Mouse (Mus musculus): ENCODE results near the gene Tiam2.
"Not testable (repeated sequence)": the region's sequence is repeated elsewhere in the genome, so short reads cannot be mapped to it uniquely, and the experiment has no call there.

The Tiam2 gene

DNA sequence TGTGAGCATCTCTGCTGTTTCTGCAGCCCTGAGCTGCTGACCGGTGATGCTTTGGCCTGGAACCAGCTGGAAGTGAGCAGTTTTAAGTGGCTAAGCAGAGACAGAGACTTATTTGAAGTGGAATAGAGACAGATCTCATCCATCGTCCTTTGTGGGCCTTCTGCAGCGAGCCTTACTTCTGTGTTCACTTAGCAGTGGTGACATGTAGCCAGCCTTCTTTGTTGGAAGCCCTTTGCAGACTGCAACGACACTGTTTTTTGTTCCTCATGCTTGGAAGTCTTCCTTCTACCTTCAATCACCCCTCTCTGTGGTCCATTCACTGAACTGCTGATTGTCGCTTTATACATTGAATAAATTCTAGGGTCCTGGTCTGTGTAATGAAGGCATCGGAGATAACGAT is 18.5 kb downstream of the Tiam2 start:
- no peak for DNase-seq (ENCODE audit: low spot score in 2 of 2)

DNA sequence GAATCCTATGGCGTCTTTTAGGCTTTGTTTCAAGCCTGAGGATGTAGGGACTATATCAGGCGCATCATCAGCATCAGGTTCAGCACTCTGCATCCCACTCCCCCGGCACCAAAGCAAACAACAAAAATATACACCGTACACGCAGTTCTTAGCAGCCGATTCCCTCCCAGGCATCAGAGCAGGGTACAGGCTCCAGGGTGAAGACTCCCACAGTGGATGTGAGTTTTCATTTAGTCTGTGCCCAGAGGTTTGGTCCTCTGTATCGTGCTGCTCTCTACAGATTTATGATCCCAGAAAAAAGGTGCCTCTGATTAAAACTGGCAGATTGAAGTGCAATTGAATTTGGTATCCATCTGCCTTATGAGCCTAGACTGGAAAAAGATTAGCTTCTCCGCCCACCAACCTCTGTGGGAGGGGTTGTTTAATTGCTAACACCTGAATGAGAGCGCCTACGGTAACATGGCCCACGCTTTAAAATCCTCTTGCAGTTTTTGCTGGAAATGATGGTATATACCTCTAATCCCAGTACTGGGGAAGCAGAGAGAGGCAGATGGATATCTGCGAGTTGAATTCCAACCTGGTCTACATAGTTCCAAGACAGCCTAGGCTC is 19.0 kb downstream of the Tiam2 start:
- no peak for DNase-seq (ENCODE audit: low spot score in 2 of 2)

DNA sequence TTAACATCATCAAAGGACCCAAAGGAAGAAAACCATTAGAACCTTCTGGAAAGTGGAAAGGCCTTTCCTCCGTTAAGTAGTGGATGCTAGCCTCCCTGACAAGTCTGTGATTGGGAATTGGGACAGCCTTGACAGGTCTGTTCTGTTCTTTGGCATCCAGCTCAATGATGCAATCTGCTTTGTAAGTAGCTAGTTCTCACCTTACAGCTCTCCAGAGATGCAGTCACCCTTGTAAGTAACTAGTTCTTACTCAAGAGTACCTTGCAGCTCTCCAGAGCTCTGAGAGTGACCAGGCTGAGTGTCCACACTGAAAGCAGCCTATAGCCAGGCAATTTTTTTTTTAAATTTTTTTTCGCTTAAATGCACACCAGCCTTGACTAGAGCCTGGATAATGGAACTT is 21.4 kb downstream of the Tiam2 start:
- DNase-seq (ENCODE audit: low spot score in 2 of 2) = no peak

DNA sequence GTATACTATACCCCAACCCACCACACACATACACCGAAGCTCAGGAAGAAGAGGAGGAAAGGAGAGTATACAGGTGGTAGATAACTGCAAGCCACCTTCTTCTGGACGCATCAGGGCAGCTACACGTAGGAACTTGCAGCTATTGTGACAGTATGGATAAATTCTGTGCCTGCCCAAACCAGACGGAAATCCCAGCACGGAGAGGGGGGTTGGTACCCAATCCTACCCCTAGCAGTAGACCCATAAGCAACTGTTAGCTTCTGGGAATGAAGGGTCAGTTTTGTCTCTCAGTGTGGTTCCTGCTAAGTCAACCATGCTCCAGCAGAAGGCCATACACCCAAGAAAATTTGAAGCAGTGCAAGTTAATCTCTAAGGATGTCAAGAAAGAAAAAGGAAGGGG is 23.0 kb downstream of the Tiam2 start:
- no peak for DNase-seq (ENCODE audit: low spot score in 2 of 2)

DNA sequence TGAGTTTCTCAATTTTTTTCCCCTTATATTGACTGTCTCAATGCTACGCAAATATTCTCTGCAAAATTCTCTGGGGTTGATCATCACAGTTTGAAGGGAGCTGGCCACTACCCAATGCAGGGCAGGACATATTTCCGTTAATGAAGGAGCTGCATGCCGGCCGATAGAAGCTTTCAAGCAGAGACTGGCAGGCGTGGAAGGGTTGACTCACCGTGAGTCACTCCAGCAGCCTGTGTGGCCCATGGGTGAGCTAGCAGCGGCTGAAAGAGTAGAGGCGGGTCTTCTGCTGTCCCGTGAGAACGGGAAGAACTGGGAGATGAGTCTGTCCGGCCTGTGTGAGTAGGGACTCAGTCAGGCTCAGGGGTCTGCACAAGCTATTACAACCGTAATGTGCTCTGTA is 23.6 kb downstream of the Tiam2 start:
- DNase-seq (ENCODE audit: low spot score in 2 of 2) = no peak

DNA sequence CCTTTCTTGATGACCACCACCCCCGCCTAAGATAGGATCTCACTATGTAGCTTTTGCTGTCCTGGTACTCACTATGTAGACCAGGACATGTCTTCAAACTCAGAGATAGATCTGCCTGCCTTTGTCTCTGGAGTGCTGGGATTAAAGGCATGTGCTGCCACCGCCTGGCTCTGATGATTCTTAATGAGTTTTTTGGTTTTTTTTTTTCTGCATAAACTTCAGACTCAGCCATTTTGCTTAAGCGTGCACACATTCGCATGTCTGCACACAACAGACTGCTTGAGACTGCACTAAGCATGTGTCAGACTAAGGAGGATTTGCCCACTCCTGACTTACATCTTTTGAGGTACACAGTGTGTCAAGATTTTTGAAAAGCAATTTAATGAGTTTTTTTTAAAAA is 24.0 kb downstream of the Tiam2 start:
- DNase-seq (ENCODE audit: low spot score in 2 of 2) = no peak

DNA sequence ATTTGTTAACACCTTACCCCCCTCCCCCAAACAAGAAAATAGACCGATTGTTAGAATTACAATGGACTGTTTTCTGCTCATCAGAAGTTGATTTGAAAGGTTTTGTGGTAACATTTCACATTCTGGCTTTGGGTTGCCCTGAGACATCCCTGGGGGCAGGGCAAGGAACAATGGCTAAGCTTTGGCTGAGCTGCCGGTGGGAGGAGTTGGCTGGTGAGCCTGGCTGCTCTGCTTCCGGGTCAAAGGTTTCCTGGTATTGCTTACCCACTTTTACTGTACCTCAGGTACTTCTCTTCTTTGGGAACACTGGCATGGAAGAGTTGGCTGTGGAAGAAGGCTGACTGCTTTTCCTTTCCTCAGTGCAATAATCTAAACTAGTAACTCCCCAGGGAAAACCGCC is 25.3 kb downstream of the Tiam2 start:
- DNase-seq (ENCODE audit: low spot score in 2 of 2) = no peak

DNA sequence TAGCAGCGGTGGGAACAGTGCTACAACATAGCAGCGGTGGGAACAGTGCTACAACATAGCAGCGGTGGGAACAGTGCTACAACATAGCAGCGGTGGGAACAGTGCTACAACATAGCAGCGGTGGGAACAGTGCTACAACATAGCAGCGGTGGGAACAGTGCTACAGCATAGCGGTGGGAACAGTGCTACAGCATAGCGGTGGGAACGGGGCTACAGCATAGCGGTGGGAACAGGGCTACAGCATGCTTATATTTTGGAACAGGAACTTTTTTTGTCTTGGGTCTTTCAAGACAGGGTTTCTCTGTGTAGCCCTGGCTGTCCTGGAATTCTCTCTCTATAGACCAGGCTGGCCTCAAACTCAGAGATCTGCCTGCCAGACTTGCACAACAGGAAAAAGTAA is 26.8 kb downstream of the Tiam2 start:
- DNase-seq (ENCODE audit: low spot score in 2 of 2) = not testable (repeated sequence)

DNA sequence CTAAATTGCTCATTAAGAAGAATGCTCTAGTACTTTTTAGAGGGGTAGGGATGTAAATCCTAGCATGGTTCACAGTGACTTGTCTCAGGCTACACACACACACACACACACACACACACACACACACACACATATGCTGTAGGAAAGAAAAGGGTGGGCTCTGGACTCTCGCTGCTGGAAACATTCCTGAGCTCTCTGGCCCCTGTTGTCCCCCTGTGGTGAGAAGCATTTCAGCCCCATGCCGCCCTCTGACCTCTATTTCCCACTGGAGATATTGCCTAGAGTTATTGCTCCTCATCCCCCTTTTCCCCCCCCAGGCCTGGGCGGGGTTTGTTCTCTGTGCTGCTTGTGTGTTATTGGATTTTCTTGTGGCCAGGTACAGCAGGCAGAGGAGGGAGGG is 28.5 kb downstream of the Tiam2 start:
- no peak for DNase-seq (ENCODE audit: low spot score in 2 of 2)

DNA sequence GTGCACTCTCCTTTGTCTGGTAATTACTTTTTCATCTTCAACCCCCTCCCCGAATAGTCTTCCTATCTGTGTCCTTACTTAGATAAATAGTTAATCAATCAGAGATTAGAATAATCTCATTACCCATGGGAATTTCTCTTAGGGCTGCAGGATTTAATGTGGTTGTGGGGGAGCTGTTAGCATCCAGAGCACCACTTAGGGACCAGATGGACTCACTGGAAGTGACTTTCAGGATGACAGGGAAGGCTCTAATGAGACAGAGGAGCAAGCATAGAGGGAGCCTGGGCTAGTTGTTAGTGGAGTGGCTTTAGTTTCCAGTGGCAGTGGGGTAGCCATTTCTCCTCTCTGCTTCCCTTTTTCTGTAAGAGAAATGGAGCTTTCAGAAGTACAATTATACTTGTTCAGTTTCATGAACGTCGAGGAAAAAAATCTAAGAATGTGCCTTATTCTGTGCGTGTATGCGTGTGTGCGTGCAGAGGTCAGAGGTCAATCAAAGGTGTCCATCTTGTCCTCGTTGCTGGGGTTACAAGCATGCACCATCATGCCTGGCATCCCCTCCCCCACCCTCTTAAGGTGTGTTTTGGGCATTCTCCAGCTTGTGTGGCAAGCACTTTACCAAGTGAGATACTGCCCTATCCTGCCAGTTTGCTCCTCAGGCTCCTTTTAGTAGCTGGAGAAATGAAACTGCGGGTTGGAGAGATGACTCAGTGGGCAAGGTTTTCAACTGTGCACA is 30.4 kb downstream of the Tiam2 start:
- DNase-seq (ENCODE audit: low spot score in 2 of 2) = no peak

DNA sequence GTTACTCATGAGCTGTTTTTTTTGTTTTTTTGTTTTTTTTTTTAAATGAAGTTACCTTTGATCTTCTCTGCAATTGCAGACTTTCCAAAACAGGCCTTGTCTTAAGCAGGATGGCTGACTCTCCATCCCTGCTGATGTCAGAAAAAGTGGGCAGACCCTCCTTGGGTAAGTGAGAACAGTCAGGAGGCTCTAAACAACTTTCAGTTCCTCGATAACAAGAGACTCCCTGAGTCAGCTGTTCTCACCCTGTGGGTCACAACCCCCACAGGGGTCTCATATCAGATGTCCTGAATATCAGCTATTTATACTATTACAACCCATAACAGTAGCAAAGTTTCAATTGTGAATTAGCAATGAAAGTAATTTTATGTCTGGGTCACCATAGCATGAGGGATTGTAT is 33.9 kb downstream of the Tiam2 start:
- DNase-seq (ENCODE audit: low spot score in 2 of 2) = no peak

DNA sequence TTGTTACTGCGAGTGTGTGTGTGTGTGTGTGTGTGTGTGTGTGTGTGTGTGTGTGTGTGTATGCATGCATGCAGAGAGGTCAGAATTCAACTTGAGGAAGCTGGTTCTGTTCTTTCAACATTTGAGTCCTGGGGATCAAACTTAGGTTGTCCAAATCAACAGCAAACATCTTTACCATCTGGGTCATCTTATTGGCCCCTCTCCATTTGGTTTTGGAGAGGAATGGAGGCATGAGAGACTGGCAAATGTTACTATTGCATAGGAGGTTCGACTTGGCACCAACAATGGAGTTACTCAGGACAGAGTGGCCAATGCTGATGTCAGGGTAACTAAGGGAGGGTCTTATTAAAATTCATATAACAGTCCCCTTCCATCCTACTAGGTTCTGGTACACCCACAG is 35.4 kb downstream of the Tiam2 start:
- no peak for DNase-seq (ENCODE audit: low spot score in 2 of 2)

DNA sequence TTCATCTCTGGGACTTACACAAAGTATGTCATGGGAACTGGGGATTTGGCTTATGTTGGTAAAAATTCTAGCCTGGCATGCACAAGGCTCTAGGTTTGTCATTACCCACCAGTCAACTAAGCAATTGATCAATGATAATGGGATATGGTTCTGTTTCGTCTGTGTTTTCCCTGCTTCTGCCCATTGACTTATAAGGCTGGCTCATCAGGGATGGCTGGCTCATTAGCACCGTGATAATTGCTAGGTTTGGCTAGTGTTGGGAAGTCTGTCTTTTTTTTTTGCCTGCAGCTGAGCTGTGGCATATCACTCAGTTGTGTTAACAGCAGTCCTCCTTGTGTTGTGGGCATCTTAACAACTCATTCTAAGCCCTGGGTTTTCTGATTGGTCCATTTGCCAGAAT is 36.8 kb downstream of the Tiam2 start:
- no peak for DNase-seq (ENCODE audit: low spot score in 2 of 2)

DNA sequence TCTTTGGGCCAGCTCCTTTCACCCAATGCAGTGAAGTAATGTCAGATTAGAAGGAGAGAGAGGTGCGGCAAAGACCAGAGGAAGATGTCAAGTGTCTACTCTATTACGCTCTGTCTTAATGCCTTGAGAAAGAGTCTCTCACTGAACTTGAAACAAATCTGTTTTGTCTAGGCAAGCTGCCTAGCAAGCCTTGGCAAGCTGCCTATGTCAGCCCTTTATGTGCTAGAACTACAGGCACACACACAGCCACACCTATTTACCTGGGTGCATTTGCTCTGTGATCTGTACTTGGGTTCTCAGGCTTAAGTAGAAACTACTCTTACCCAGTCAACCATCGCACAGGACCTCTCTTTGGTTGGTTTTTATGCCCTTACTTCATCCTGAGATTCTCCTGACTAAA is 40.4 kb downstream of the Tiam2 start:
- no peak for DNase-seq (ENCODE audit: low spot score in 2 of 2)

DNA sequence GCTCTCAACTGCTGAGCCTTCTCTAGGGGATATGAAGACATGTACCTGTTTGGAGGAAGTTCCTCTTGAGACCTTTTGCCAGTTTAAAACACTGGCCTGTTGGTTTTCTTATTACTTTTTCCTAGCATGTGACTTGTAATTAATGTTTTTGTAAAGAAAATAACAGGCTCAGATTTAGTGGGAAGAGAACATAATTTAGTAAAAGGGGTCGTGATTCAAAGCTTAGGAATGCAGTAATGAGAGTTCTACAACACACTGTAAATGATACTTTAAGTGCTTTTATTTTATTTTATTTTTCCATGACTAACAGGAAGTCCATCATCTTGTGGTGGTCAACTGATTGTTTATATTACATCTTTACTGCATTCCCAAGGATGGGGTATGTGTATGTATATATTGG is 42.0 kb downstream of the Tiam2 start:
- DNase-seq (ENCODE audit: low spot score in 2 of 2) = no peak

DNA sequence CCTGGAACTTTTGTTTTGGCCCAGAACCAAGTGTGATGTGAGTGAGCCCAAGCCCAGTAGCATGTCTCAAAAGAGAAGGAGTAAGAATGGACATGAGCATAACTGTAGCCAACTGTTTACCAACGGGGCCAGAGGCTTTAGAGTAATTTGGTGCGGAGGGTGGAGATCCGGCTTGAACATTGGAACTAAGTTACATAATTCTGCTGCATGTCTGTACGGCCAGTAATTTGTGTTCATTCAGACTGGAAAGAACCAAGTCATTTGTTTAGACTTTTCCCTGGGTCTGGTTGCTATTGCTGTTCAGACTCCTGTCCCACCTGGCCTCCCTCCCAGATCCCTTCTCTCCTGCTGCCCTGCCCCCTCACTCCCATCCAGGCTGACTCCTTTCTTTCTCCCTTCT is 43.3 kb downstream of the Tiam2 start:
- no peak for DNase-seq (ENCODE audit: low spot score in 2 of 2)

DNA sequence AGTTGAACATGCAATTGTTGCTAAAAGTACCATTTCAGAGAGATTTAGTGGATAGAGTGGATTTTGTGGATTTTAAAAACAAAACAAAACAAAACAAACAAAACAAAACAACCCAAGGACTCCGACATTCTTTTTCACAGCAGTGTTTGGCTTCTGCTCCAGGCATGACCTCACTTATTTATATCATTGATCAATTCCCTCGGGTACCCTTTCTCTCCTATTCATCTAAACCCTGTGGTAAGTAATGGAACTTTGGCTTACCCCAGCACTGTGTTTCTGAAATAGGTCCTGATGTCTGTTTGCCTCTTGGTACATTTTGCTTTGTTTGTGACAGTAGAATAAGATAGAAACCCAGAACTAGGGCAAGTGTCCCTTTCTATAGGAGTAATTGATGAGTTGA is 52.2 kb downstream of the Tiam2 start:
- DNase-seq (ENCODE audit: low spot score in 2 of 2) = no peak

DNA sequence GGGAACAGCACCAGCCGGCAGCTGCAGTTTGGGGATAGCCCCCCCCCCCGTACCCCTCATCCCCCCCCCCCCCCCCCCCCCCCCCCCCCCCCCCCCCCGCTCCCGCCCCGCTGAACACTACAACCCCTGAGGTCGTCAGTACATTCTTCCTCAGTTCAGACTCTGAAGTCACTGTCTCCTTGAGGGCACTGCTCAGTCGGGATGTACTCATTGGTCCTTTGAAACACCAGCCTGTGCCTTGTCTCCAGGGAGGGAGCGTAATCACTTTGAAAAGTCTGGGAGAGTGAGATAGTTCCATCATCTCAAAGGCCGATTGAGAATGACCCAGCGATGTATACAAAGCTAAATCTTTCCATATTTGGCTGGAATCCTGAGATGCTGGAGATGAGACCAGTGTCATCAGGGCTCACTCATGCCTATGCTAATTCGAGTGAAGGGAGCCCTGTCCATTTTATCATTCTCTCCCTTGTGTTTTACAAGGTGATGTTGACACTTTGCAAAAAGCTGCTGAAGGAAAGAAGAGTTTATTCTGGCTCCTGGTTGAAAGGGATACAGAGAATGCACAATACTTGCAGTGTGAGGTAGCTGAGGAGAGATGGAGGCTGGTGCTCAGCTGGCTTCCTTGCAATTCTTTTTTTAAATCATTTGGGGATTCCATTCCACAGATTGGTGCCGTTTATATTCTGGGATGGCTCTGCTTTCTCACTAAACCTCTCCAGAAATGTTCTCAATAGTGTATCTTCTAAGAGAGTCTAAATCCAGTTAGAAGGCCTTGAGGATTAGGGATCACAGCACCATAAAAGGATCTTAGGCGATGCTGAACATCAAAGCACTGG is 53.6 kb downstream of the Tiam2 start:
- DNase-seq (ENCODE audit: low spot score in 2 of 2) = no peak

DNA sequence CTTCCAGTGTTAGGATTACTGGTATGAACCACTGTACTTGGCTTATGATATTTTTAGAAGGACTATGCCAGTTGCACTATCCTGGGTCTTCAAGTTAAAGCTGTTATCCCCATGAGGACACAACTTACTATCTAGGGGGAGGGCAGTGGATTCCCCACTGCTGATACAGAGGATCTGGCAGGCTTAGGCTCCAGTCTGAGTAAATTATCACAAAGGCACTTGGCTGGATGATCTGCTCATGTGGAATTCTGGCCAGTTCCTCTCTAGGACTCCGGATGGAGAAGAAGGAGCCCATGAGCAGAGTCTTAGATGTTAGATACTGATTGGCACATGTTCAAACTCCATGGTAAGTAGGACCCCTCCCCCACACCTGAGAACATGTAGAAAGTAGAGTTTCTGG is 59.0 kb downstream of the Tiam2 start:
- DNase-seq (ENCODE audit: low spot score in 2 of 2) = no peak

DNA sequence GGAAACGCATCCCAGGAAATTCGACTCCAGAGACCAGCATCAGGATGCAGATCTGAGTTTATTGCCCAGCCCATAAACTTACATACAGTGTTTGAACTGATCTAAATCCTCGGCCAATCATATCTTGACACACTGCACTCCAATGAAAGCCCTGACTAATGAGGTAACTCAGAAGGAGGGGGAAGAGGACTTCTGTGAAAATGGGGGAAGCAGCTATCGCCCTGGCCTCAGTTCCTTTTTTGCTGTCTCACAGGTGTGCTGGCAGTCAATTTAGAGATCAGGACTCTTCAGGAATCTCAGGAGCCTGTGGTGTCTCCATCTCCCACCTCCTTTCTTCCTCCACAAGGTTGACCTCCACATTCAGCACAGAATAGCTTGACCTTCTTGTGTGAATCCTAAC is 61.4 kb downstream of the Tiam2 start:
- DNase-seq (ENCODE audit: low spot score in 2 of 2) = no peak

DNA sequence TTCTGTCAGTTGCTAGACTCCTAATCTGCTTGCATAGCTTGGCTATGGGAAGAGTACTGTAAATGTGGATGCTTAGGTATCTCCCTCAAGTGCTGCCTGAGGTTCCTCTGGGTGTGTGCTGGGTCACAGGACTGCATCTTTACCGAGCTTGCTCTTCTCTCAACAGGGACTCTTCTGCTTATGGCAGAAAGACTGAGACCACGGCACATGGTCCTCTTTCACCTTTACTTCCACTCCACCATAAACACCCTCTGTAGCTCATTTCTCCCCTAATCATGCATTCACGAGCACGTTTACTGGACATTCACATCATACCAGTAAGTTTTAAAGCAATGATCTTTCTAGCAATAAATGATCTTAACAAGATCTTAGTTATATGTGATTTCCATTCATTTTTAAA is 63.4 kb downstream of the Tiam2 start:
- DNase-seq (ENCODE audit: low spot score in 2 of 2) = no peak

DNA sequence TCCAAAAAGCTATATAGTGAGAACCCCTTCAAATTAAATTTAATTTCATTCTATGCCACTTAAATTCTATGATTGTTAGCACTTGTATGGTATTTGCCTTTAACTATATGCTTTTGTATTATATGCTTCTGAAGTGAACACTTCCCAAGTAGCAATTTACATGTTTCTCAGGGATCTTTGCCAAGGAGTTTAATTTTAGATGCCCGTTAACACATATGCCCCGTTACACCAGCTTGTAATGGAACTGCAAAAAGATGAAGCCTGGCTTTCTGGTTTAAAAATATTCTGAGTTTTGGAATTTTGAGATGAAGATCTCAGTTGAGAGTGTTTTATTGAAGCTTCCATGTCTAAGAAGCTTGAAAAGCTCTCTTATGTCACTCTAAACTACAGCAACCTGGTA is 67.6 kb downstream of the Tiam2 start:
- no peak for DNase-seq (ENCODE audit: low spot score in 2 of 2)

DNA sequence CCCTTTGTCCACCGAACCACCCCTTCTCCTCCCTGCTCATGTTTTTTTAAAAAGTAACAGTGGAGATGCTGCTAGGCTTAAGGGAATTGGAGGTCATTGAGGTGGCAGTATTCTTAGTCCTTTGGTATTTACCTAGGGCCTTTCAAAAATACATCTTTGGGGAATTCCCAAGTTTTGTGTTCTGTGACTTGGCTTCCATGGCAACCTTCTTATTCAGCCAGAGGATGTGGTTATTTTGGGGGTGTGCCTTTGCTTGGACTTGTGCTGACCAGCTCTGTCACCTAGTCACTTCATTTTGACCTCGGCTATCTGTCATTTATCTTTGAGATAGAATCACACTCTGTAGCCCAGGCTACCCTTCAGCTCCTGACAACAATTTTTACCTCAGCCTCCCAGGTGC is 68.6 kb downstream of the Tiam2 start:
- no peak for DNase-seq (ENCODE audit: low spot score in 2 of 2)

Measured in spleen, postnatal 10 days (tissue).